Mouse (Mus musculus): ENCODE results near the gene Atg2a.

DNA sequence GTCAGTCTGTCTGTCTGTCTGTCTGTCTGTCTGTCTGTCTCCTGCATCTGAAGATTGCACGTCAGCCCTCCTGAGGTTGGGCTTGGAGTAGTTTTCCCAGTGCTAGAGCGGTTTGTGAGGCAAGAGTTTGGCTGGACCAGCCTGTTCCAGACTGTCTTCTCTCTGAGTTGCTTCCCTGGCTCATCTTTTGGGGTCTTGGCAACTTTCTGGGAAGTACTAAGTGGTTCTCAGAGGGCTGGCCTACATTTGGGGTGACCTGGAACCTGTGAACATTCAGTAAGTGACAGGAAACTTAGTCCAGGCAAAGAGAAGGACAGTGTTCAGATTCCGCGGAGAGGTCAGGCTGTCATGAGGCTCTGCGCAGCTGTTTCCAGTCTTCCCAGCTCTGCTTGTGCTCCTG, 50.8 kb downstream of the Atg2a start:
- TF ChIP-seq CTCF (IDR thresholded peaks at IDR 0.05; ENCODE audit: borderline replicate concordance, control insufficient read depth, extremely low read depth, insufficient read depth, low read length, poor library complexity) (no peak), POLR2A (IDR thresholded peaks at IDR 0.05; ENCODE audit: control insufficient read depth, extremely low read depth, insufficient read depth, low read length, poor library complexity) (no peak)

All from thymus, adult 2 months (tissue).